Mouse (Mus musculus): ENCODE measurements around the gene Fam107b.

DNA sequence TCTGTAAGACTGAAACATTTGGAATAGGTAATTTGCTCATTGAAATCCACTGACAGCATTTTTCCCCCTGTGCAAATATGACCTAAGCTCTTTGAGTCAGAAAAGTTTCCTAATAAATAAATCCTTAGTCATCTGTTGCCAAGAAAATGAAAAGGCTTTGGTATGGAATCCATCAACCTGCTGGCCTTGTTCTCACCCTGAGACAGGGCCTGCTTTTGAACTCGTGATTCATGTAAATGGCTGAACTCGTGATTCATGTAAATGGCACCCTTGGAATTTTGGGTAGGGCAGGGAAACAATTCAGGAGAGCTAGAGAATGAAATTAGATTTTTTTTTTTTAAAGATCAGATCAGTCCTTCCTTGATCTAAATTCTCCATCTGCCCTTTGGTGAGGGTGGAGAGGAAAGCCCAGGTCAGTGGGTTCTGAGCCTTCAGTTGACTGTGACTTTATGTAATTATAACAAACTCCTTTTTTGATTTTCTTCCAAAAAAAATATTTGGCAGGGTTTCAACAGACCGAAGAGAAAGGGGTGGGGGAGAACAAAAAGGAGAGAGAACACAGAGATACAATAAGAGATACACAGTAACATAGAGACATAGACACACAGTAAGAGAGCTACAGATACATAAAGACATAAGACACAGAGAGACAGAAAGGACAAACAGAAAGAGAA is 142.2 kb downstream of the Fam107b start:
- TF ChIP-seq CTCF (conservative IDR thresholded peaks at IDR 0.05; ENCODE audit: low read length) (no peak), POU5F1 (IDR thresholded peaks at IDR 0.05; ENCODE audit: borderline replicate concordance, low read length) (no peak), NANOG (IDR thresholded peaks at IDR 0.05; ENCODE audit: borderline replicate concordance, low read length) (no peak)

All from E14TG2a.4 (cell line).